Mouse (Mus musculus): Measurements from ENCODE around the gene Shroom3. TPM values are rescaled to one million over a fixed set of nuclear protein-coding genes. Genes with fewer than 3 reads are reported as not detected.

The Shroom3 gene
- total and polyA plus RNA-seq, 3 experiments = not detected

DNA sequence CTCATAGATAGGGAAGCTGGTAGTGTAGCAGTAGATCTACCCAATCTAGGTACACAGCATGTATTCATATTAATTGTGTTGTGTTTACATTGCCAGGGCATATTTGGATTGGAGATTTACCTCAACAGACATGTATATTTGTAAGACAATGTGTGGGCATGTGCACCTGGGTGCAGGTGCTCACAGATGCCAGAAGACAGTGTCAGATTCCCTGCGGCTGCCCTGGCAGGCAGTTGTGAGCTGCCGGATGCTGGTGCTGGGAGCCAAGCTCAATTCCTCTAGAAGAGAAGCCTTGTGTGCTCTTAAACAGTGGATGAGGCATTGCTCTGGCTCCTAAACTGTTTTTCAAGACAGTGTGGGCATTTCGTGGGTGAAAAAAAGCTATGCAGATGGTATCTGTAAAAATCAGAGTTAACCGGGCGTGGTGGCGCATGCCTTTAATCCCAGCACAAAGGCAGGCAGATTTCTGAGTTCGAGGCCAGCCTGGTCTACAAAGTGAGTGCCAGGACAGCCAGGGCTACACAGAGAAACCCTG lies 72.1 kb downstream of the Shroom3 start:
- no peaks in the 10 kb centered on the region for H3K27me3 ChIP-seq (ENCODE audit: control insufficient read depth in 1 of 2, insufficient read depth in 2 of 2, low read length in 2 of 2)
- no peak overlapping the region for H3K27ac ChIP-seq (ENCODE audit: control insufficient read depth, low read depth, low read length)
- H3K79me2 ChIP-seq (ENCODE audit: control insufficient read depth, insufficient read depth, low read length, poor library complexity) = no peaks in the 10 kb centered on the region
- H3K4me3 ChIP-seq (ENCODE audit: control insufficient read depth in 1 of 2, insufficient read depth in 1 of 2, low read depth in 2 of 2, low read length in 2 of 2) = no peak overlapping the region
- no peaks in the 10 kb centered on the region for H3K36me3 ChIP-seq (ENCODE audit: control insufficient read depth in 1 of 2, insufficient read depth in 2 of 2, low read length in 2 of 2)
- no peak for TF ChIP-seq GATA1 (IDR thresholded peaks at IDR 0.05; ENCODE audit: low read depth, low read length)
- TF ChIP-seq MEF2A (IDR thresholded peaks at IDR 0.05; ENCODE audit: extremely low read depth, insufficient replicate concordance, low read depth, low read length, poor library complexity, severe bottlenecking) = no peak
- TF ChIP-seq MAX (IDR thresholded peaks at IDR 0.05; ENCODE audit: low read length) = no peak
- no peak for TF ChIP-seq USF1 (IDR thresholded peaks at IDR 0.05; ENCODE audit: low read depth, low read length)
- TF ChIP-seq POLR2AphosphoS2 (IDR thresholded peaks at IDR 0.05; ENCODE audit: low read length) = no peak
- H3K9me3 ChIP-seq (replicated peaks; ENCODE audit: insufficient read depth, low read length) = no peaks in the 10 kb centered on the region
- H3K4me1 ChIP-seq (ENCODE audit: control insufficient read depth in 1 of 2, insufficient read depth in 2 of 2, low read length in 2 of 2) = no peaks in the 10 kb centered on the region
- no peak overlapping the region for H3K9ac ChIP-seq (ENCODE audit: control insufficient read depth, low read depth, low read length, poor library complexity, severe bottlenecking)
- no peak for DNase-seq (ENCODE audit: low read depth, low spot score)

DNA sequence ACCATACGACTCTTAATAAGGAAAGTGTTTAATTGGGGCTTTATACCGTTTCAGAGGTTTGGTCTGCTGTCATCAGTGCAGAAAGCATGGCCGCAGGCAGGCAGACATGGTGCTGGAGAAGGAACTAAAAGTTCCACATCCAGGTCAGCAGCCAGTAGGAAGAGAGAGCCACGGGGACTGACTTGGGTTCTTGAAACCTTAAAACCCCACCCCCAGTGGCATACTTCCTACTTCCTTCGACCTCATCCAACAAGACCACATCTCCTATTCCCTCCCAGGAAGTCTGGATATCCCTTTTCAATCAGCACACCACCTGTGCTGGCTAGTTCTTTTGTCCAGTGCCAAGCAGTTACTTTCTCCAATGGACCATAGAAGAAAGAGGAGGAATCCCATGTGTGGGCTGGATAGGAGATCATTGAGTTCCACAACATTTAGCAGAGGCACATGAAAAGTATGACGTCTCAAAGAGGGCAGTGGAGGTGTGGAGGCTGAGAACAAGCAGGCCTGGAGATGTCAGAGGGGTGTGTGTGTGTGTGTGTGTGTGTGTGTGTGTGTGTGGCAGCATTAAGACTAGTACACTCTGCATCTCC lies 76.0 kb downstream of the Shroom3 start:
- Histone ChIP-seq H3K36me3 (ENCODE audit: control insufficient read depth in 1 of 2, insufficient read depth in 2 of 2, low read length in 2 of 2) (no peaks in the 10 kb centered on the region), H3K27ac (ENCODE audit: control insufficient read depth, low read depth, low read length) (no peak overlapping the region), H3K9ac (ENCODE audit: control insufficient read depth, low read depth, low read length, poor library complexity, severe bottlenecking) (no peak overlapping the region), H3K27me3 (ENCODE audit: control insufficient read depth in 1 of 2, insufficient read depth in 2 of 2, low read length in 2 of 2) (no peaks in the 10 kb centered on the region), H3K79me2 (ENCODE audit: control insufficient read depth, insufficient read depth, low read length, poor library complexity) (no peaks in the 10 kb centered on the region), H3K4me1 (ENCODE audit: control insufficient read depth in 1 of 2, insufficient read depth in 2 of 2, low read length in 2 of 2) (no peaks in the 10 kb centered on the region), H3K9me3 (replicated peaks; ENCODE audit: insufficient read depth, low read length) (no peaks in the 10 kb centered on the region), H3K4me3 (ENCODE audit: control insufficient read depth in 1 of 2, insufficient read depth in 1 of 2, low read depth in 2 of 2, low read length in 2 of 2) (no peak overlapping the region)
- TF ChIP-seq NELFE (IDR thresholded peaks at IDR 0.05; ENCODE audit: low read depth, low read length) (no peak), MAZ (IDR thresholded peaks at IDR 0.05; ENCODE audit: low read depth, low read length) (no peak), USF2 (IDR thresholded peaks at IDR 0.05; ENCODE audit: borderline replicate concordance in 1 of 2, insufficient read depth in 1 of 2, low read depth in 1 of 2, low read length in 2 of 2) (no peak), TAL1 (IDR thresholded peaks at IDR 0.05; ENCODE audit: low read length) (no peak), MYB (IDR thresholded peaks at IDR 0.05; ENCODE audit: low read depth, low read length) (no peak)
- no peak for DNase-seq (ENCODE audit: low read depth, low spot score)

DNA sequence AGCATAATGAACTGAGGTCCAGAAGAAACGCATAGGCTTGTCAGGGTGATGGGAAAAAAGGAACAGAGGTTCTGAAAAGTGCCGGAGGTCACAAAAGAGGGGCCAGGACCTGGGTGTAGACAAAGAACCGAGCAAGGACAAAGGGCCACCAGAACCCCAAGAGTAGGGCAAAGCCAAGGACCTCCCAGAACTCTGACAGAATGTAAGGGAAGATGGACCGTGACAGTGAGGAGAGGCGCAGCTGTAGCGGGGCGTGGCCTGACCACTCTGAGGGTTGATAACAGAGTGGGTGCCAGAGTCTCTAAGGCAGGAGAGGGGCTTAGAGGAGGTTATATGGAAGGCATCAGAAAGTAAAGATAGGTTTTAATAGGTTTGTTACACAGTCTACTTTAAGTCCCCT lies 77.3 kb downstream of the Shroom3 start:
- no peaks in the 10 kb centered on the region for H3K9me3 ChIP-seq (replicated peaks; ENCODE audit: insufficient read depth, low read length)
- H3K36me3 ChIP-seq (ENCODE audit: control insufficient read depth in 1 of 2, insufficient read depth in 2 of 2, low read length in 2 of 2) = no peaks in the 10 kb centered on the region
- no peak for TF ChIP-seq TCF12 (IDR thresholded peaks at IDR 0.05; ENCODE audit: low read depth, low read length)
- TF ChIP-seq MXI1 (IDR thresholded peaks at IDR 0.05; ENCODE audit: low read depth, low read length) = no peak
- TF ChIP-seq MYC (IDR thresholded peaks at IDR 0.05; ENCODE audit: low read depth, low read length) = no peak
- no peaks in the 10 kb centered on the region for H3K4me1 ChIP-seq (ENCODE audit: control insufficient read depth in 1 of 2, insufficient read depth in 2 of 2, low read length in 2 of 2)
- no peak overlapping the region for H3K9ac ChIP-seq (ENCODE audit: control insufficient read depth, low read depth, low read length, poor library complexity, severe bottlenecking)
- H3K4me3 ChIP-seq (ENCODE audit: control insufficient read depth in 1 of 2, insufficient read depth in 1 of 2, low read depth in 2 of 2, low read length in 2 of 2) = no peak overlapping the region
- H3K79me2 ChIP-seq (ENCODE audit: control insufficient read depth, insufficient read depth, low read length, poor library complexity) = no peaks in the 10 kb centered on the region
- no peak overlapping the region for H3K27ac ChIP-seq (ENCODE audit: control insufficient read depth, low read depth, low read length)
- DNase-seq (ENCODE audit: low read depth, low spot score) = no peak
- H3K27me3 ChIP-seq (ENCODE audit: control insufficient read depth in 1 of 2, insufficient read depth in 2 of 2, low read length in 2 of 2) = no peaks in the 10 kb centered on the region
